Mouse (Mus musculus): ENCODE results near the gene Rps6ka6.

DNA sequence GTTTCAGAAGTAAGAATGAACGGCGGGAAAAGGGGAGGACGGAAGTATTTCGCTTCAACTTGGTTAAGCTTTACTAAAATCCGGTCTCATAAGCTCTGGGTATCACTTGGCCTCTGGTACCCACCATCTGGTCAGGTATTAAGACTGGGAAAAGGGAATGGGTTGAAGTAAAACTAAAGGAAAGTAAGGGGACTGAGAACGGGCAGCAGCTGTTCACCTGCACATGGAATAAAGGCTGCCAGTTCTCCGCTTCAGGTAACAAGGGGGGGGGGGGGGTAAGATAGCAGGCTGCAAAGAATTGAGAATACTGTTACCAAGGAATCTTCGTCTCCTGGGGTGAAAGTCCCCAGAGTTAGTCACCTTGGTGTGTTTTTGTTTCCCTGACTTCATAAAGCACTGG, 75.7 kb downstream of the Rps6ka6 start:
- TF ChIP-seq CTCF (IDR thresholded peaks at IDR 0.05; ENCODE audit: borderline replicate concordance, control insufficient read depth, extremely low read depth, insufficient read depth, low read length, poor library complexity) = no peak
- TF ChIP-seq POLR2A (IDR thresholded peaks at IDR 0.05; ENCODE audit: control insufficient read depth, extremely low read depth, insufficient read depth, low read length, poor library complexity) = no peak
